Mouse (Mus musculus): ENCODE measurements around the gene Lor. TPM values are rescaled to one million over a fixed set of nuclear protein-coding genes. Genes with fewer than 3 reads are reported as not detected.

Gene Lor
- polyA plus RNA-seq, 1 experiment from 2014 or later: 7.8 TPM

DNA sequence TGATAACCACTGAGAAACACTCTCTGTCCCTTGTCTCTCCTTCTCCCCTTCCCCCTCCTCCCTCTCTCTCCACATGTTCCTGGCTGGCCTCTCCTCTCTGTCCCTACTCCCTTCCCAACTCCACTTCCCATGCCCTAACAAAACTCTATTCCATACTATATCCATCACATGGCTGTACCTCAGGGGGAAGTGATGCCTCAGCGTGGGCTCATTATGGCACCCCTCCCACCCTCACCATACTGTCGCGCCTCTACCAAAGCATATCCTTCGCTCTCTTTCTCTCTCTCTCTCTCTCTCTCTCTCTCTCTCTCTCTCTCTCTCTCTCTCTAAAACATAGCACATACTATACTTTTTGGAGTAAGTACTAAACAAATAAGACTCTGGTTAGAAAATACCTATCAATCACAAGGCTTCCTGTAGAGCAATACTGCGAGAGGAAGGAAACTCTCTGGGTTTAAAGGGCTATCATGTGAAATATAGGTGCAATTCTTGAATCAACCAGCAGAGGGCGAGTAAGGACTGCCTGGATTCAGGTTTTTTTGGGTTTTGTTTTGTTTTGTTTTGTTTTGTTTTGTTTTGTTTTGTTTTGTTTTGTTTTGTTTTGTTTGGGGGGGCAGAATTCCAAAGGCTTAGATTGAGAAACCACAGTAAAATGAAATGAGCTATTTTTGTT, 32.4 kb downstream of the Lor start:
- no peak overlapping the region for H3K4me2 ChIP-seq (ENCODE audit: low read length)
- H3K36me3 ChIP-seq (ENCODE audit: control insufficient read depth, insufficient read depth, low read length): no peaks in the 10 kb centered on the region
- 48% methylated on average over 6 of the region's 6 CpGs for WGBS
- H3K27me3 ChIP-seq (ENCODE audit: control insufficient read depth, insufficient read depth, low read depth, low read length): no peaks in the 10 kb centered on the region
- no peak overlapping the region for H3K9ac ChIP-seq (ENCODE audit: low read depth, low read length)
- H3K9me3 ChIP-seq (replicated peaks; ENCODE audit: control insufficient read depth, low read length, poor library complexity, severe bottlenecking): no peaks in the 10 kb centered on the region
- no peak overlapping the region for H3K27ac ChIP-seq (ENCODE audit: low read length)
- no peak for ATAC-seq
- no peaks in the 10 kb centered on the region for H3K4me1 ChIP-seq (ENCODE audit: control insufficient read depth, insufficient read depth, low read length)
- H3K4me3 ChIP-seq (ENCODE audit: low read depth, low read length): no peak overlapping the region

- 59% methylated on average over 1 of the region's 1 CpGs for whole genome bisulfite sequencing
- Histone ChIP-seq H3K9ac (ENCODE audit: low read depth, low read length) (no peak overlapping the region), H3K4me1 (ENCODE audit: control insufficient read depth, insufficient read depth, low read length) (no peaks in the 10 kb centered on the region), H3K4me2 (ENCODE audit: low read length) (no peak overlapping the region), H3K27me3 (ENCODE audit: control insufficient read depth, insufficient read depth, low read depth, low read length) (no peaks in the 10 kb centered on the region), H3K27ac (ENCODE audit: low read length) (no peak overlapping the region), H3K4me3 (ENCODE audit: low read depth, low read length) (no peak overlapping the region), H3K9me3 (replicated peaks; ENCODE audit: control insufficient read depth, low read length, poor library complexity, severe bottlenecking) (no peaks in the 10 kb centered on the region), H3K36me3 (ENCODE audit: control insufficient read depth, insufficient read depth, low read length) (no peaks in the 10 kb centered on the region)
- ATAC-seq: no peak
Measured at GRCm38 (mm10) chr3:92033892-92034291, 49.0 kb downstream of the Lor start.

DNA sequence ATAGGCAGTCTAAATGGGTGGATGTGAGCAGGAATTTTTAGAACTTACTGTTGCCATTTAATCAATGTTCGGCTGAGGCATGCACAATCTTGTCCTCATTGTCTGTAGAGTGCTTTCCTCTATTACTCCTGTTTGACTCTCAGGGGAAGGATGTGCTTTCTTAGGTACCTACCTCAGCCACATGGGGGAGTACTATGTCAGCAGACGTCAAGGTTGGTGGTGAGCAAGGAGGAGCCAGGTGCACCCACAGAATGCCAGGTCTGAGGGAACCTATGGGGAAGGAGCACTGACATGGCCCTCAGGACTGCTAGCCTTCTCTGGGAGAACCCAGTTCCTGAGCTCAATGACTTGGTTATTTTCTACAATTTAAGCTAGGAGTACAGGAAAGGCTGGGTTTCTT, 49.7 kb downstream of the Lor start:
- H3K36me3 ChIP-seq (ENCODE audit: control insufficient read depth, insufficient read depth, low read length): no peaks in the 10 kb centered on the region
- no peaks in the 10 kb centered on the region for H3K9me3 ChIP-seq (replicated peaks; ENCODE audit: control insufficient read depth, low read length, poor library complexity, severe bottlenecking)
- no peaks in the 10 kb centered on the region for H3K4me1 ChIP-seq (ENCODE audit: control insufficient read depth, insufficient read depth, low read length)
- H3K4me3 ChIP-seq (ENCODE audit: low read depth, low read length): no peak overlapping the region
- ATAC-seq: no peak
- H3K4me2 ChIP-seq (ENCODE audit: low read length): no peak overlapping the region
- no peak overlapping the region for H3K9ac ChIP-seq (ENCODE audit: low read depth, low read length)
- H3K27ac ChIP-seq (ENCODE audit: low read length): no peak overlapping the region
- no peaks in the 10 kb centered on the region for H3K27me3 ChIP-seq (ENCODE audit: control insufficient read depth, insufficient read depth, low read depth, low read length)
- WGBS: 44% methylated on average over 2 of the region's 2 CpGs

Small RNA genes lying within 50 kb of the gene (microRNA-seq; reads per million reads assigned to microRNA genes)
- not detected for gene Gm25145

Other genes with a start within 250 kb of the Lor start
- not detected in 2 replicates for gene Pglyrp3, start 68.6 kb downstream of the Lor start, polyA plus RNA-seq (2015; fragmentation: Nextera tagmentation; extraction: Ambion mirVana)
- gene Prr9, start 40.8 kb upstream of the Lor start, polyA plus RNA-seq (2015; fragmentation: Nextera tagmentation; extraction: Ambion mirVana): not detected in 2 replicates
- not detected in 2 replicates for gene Lelp1, start 59.6 kb upstream of the Lor start, polyA plus RNA-seq (2015; fragmentation: Nextera tagmentation; extraction: Ambion mirVana)
- not detected in 2 replicates for gene Sprr2a1, start 132.7 kb upstream of the Lor start, polyA plus RNA-seq (2015; fragmentation: Nextera tagmentation; extraction: Ambion mirVana)
- 0.09 TPM in 1 of 2 replicates, not detected in the other for gene Sprr2a2, start 132.8 kb upstream of the Lor start, polyA plus RNA-seq (2015; fragmentation: Nextera tagmentation; extraction: Ambion mirVana)
- gene Sprr2a3, start 202.3 kb upstream of the Lor start, polyA plus RNA-seq (2015; fragmentation: Nextera tagmentation; extraction: Ambion mirVana): not detected in 2 replicates
- gene Sprr2b, start 233.5 kb upstream of the Lor start, polyA plus RNA-seq (2015; fragmentation: Nextera tagmentation; extraction: Ambion mirVana): not detected in 2 replicates